Mouse (Mus musculus) liver, adult (tissue): Measurements from ENCODE around the gene Atp13a4.

Experiments used
- GATA4 ChIP-seq: IDR thresholded peaks from 2 replicates; pipeline ENCODE4 v1.6.1; 2014; ENCODE audit warnings: mild to moderate bottlenecking, low read length; ENCODE audit not compliant: insufficient replicate concordance

Atp13a4 gene

DNA sequence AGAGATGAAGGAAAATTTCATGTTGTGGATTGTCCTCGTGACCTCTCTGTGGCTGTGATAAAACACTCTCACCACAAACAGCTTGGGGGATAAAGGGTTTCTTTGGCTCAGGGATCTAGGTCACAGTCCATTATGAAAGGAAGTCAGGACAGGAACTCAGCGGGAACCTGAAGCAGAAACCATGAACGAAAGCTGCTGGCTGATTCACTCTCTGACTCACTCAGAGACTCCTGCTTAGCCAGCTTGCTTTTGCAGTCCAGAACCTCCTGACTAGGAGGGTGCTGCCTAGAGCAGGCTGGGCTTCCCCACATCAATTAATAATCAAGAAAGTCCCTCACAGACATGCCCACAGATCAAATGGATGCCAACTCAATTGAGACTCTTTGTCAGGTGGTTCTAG lies 32.2 kb downstream of the Atp13a4 start:
- TF ChIP-seq GATA4 = no peak

DNA sequence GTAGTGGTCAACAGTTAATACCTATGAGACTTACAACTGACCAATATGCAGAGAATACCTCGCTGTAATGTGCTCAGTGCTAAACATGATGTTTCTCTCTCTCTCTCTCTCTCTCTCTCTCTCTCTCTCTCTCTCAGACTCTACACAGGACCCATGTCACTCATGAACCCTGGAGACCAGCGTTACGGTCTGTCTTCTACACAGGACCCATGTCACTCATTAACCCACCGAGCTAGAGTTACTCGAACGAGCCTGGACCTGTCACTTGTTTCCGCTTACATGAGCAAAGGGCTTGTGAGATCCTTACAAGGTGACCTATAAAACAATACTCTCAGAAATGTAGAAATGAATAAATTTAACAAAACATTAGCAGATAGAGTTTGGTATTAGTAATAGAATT lies 33.9 kb downstream of the Atp13a4 start:
- TF ChIP-seq GATA4 = no peak

DNA sequence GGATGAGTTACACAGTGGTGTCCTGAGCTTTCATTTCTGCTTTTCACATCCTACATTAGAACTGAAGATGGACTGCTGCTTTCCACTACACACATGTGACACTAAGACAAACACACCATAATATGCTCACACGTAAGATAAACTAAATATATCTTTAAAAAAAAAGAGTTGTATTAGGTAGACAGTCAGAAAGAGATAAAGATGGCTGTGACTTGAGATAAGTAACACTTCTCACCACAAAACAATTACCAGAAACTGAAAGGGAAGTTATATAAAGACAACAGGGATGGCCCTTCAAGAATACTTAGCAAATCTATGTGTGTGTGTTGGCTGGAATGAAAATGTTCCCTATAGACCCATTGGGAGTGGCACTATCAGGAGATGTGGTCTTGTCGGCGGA lies 34.8 kb downstream of the Atp13a4 start:
- TF ChIP-seq GATA4 = no peak

DNA sequence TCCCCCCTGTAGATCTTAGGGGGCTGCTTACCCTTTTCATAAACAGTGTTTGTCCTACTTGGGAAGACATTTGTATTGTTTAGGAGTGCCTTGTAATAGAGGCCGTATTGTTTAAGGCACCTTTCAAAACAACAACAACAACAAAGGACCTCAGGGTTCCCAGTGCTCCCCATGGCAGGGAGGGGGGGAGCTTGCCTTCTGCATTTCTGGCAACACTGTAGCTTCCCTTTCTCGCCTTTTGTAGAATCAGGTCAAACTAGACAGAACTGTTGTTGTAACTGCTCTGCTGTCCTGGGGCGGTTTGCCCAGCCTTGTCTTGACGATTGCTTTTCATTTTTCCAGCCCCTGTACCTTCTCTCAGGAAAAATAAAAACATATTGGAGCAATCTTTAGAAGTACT lies 40.0 kb downstream of the Atp13a4 start:
- TF ChIP-seq GATA4 = no peak

DNA sequence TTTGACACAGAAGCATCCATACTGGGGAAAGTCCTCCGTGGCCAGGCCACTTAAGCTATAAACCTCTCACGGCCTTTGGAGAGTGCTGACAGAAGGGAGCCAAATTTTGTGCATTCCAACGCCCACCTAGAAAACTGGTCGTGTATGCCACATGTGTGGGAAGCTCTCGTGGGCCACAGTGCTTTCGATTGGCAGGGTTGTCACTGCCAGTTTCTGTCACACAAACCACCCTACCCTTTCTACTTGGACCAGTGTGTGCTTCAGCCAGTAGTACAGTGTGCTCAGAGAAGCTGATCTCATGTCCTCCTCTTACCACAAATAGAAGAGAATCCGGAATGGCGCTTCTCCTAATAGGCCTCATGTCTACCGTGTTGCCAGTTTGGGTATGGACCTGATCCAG lies 40.5 kb downstream of the Atp13a4 start:
- TF ChIP-seq GATA4 = no peak

DNA sequence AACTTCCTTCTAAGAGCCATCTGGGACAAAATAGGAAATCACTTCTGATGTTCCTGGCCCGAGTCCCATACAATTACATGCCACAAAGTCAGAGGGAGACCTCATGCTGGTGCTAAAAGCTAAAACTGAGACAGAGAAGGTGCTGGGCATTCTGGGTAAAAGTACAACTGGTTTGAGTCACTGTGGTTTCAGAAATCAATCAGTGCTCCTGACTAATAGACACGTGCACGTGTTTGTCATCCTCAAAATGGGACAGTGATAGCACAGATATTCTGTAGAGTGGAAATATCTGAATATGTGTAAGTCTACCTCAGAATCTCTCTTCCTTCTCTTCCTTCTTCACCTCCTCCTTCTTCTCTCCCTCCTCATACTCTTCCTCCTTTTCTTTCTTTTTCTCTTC lies 53.6 kb downstream of the Atp13a4 start:
- no peak for TF ChIP-seq GATA4

DNA sequence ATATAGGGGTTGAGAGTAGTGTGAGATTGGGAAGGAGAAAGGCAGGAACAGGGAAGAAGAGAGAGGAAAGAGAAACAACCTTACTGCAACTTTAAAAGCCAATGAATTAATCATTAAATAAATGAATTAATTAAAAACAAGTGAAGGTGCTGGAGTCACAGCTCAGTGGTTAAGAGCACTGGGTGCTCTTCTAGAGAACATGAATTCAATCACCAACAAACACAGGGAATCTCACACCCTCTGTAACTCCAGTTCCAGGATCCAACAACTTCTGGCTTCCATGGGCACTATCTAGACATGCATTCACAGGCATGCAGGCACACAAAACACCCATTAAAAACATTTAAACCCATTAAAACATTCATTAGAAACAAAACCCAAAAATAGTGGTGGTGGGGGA lies 63.2 kb downstream of the Atp13a4 start:
- TF ChIP-seq GATA4 = no peak

DNA sequence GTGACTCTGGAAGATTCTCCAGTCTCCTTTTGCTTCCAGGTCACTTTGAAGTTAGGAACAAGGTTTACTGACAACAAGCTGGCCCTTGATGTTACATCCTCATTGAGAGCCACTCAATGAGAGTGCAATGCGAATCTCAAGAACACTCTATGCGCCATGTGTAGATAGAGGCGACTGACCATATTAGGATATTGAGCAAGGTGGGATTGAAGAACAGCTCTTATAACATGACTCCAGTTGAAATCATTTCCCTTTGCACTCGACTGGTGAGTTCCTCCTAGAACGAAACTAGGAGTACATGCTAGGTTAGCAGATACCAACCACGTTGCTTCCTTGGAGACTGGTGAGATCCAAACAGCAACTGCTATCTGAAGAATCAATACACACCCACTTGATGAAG lies 64.3 kb downstream of the Atp13a4 start:
- no peak for TF ChIP-seq GATA4

DNA sequence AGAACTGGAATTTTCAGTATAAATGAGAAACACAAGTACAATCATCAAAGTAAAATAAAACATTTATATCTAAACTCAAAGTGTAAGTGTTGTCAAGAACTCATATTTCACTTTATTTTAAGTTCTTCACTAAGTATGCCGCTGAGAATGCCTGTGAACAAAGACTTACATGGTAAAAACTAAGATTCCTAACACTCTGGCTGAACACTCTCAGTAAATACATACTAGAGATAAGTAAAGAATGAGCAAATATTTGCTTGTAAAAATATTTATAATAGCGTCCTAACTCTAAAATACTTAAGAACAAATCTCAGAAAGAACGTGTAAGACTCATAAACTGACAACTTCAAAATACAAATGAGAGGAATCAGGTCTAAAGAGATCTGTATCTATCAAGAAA lies 80.9 kb downstream of the Atp13a4 start:
- TF ChIP-seq GATA4 = no peak

DNA sequence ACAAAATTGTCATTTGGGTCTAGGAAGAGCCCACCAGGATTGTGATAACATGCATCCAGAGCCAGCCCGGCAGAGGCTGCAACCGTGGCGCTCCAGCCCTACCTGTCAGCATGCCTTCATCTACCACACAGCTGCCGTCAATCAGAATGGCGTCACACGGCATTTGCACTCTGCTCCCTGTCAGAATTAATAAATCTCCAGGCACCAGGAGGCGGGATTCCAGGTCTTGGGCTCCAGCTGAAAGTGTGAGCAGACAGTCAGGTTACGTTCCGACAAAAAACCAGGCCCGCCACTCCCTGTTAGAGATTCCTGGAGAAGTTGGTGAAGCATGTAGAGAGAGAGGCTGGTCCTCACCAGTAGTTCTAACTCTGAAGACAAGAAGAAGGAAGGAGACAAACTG lies 85.3 kb downstream of the Atp13a4 start:
- no peak for TF ChIP-seq GATA4

DNA sequence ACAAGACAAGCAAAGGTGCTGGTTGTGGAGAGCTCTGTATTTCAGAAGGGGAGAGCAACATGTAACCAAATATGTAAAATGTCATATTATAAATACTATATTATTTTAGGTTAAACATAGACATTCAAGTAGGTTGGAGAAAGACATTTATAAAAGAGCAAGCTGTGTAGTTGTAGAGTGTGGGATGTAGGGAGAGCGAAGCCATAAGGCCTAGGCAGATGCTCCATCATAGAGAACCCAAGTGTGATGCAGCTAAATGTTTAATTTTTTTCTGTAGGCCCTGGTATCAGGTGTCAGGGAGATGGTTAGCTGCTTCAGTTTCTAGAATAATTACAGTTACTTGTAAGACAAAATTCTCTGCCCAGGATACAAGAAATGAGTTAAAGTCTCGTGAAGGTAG lies 87.8 kb downstream of the Atp13a4 start:
- TF ChIP-seq GATA4 = no peak

DNA sequence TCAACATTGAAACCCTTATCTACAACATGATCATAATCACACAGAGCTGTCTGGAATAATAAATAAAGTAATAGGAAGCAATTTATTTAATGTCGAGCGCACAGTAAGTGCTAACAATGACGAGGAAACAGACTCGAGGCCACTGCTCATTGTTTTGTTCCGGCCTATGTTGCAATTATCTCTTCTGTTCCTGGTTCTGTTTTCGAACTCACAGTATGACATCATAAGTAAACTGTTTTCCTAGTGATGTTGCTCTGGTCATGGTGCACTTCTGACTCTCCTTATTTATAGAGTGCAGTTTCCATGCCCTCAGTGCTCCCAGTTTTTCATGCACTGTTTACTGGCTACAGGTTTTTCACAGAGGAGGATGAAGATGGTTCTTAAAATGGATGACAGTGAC lies 91.4 kb downstream of the Atp13a4 start:
- no peak for TF ChIP-seq GATA4

DNA sequence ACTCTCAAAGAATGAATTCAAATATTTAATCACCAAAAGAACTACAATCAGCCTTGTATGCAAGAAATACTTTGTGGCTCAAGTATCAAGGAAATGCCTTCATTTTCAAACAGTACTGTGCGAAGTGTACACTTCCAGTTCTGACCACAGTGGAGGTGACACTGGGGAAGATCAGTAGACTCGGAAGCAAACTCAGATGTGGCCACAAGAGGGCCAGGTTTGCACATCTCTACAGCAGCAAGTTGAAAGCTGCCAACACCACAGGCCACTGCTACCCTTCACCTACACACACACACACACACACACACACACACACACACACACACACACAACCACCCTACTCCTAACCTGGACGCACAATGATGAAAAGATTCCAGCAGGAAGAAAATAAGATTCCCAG lies 93.0 kb downstream of the Atp13a4 start:
- TF ChIP-seq GATA4 = no peak

DNA sequence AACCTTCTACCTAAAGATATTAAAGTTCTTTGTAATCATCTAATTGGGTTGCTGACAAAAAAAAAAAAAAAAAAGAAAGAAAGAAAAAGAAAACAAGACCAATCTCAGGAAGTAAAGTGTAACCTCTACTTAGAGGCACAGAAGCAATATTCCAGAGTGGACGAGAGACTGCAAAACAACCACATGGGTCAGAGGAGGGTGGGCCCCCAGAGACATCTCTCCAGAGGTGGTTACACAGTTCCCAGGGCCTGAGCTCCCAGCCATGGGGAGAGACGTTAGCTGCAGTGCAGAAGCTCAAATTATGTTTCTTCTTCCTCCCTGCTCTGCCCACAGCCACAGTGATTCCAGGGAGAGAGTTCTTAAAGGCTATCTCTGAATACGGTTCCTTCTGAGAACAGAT lies 102.5 kb downstream of the Atp13a4 start:
- TF ChIP-seq GATA4 = no peak

DNA sequence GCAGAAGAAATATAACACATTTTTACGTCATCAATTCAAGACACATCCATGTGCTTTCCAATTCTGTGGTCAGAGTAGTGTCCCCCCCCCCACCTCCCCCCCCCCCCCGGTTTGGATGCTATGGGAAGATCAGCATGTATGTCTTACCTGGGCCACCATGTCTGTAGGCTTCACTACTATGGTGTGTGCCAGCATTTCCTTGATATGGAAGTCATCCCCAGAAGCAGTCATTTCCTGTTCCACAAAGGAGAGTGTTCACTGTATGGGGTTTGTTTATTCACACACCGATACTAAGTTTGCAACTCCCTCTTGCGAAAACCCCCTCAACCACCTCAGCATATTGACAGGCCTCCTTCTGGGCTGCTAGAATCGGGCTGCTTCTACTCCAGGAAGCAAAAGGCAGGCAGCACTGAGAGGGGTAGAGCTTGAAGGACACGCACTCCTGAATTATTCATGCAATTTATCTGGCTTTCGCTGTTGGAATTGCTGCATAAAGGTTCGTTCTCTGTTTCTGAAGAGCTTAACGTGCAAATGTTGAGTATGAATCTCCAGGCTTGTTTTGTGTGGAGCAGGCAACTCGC lies 103.2 kb downstream of the Atp13a4 start:
- TF ChIP-seq GATA4 = no peak

DNA sequence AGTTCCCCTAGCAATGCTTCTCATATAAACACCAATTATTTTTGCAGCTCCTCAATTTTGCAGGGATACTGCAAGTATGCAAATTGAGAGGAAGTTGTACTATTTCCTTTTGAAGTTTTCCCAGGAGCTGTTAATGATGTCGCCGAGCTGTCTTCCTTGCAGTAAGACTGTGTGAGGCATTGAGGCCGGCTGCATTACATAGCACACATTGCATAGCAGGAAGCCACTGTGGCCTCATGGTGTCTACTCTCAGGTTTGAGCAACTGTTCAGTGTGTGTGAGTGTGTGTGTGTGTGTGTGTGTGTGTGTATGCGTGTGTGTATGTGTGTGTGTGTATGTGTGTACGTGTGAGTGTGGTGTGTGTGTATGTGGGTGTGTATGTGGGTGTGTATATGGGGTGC lies 106.6 kb downstream of the Atp13a4 start:
- TF ChIP-seq GATA4 = no peak

DNA sequence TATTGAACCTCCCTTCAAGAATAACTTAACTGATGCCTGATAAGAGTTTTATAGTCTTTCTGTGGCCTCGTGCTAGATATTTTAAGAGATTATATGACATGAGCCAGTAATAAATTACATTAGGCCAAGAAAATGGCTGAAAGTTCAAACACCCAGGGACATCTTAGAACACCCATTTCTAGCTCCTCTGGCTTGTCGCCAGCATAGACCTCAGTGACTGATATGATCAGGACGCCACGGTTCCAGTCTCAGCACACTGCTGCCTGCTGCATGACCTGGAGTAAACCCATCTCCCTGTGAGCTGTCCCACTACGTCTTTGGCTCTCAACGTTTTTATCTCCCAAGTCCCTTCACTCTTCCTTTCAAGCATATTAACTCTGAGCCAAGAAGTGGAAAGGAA lies 108.9 kb downstream of the Atp13a4 start:
- no peak for TF ChIP-seq GATA4

DNA sequence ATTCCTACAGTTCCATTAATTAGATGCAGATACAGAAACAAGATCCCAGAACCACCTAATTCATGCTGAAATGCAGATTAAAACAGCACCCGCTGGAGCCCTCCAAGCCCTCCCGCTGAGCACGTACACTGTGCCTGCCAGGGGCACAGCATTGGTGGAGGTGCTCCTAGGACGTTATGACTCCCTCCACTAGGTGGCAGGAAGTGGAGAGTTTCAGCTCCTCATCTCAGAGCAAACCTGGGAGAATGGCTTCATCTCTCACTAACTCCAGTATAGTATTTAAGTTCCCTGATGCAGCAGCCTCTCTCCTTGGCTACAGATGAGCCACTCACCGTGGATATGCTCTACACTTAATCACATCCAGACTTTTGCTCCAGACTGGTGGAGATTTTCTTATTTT lies 110.0 kb downstream of the Atp13a4 start:
- TF ChIP-seq GATA4 = no peak
